Mouse (Mus musculus) splenic B cell, adult 2 months (primary cell): ENCODE data around the gene Rtn4rl2.
"Not testable (repeated sequence)": the region's sequence is repeated elsewhere in the genome, so short reads cannot be mapped to it uniquely, and the experiment has no call there.

Source experiments
- DNase-seq: peaks from one replicate; pipeline ENCODE4 v3.0.0-alpha.2; 2011; ENCODE audit warnings: low read depth, low spot score
- H3K27me3 ChIP-seq: 2 replicates; pipeline ENCODE4 v1.6.1; 2012; ENCODE audit warnings: mild to moderate bottlenecking, low read length, moderate library complexity, mixed read lengths; ENCODE audit not compliant: control insufficient read depth, poor library complexity, insufficient read depth, severe bottlenecking
- H3K36me3 ChIP-seq: 2 replicates; pipeline ENCODE4 v1.6.1; 2012; ENCODE audit warnings: mild to moderate bottlenecking, low read length, moderate library complexity, mixed read lengths; ENCODE audit not compliant: control insufficient read depth, poor library complexity, insufficient read depth, severe bottlenecking

The Rtn4rl2 gene

GRCm38 (mm10) chr2:84886234-84886731 lies at the start of gene Rtn4rl2:
Gene Rtn4rl2, minus strand, starts transcription at chr2:84886710.
- no peak for DNase-seq
- Histone ChIP-seq H3K27me3 (peaks cover 2% of the 10 kb centered on the region), H3K36me3 (no peaks in the 10 kb centered on the region)

- no peaks in the 10 kb centered on the region for H3K27me3 ChIP-seq
- DNase-seq, result no peak
- H3K36me3 ChIP-seq, result no peaks in the 10 kb centered on the region
These were observed 48.6 kb upstream of the Rtn4rl2 start for GRCm38 (mm10) chr2:84935065-84935464.

- Histone ChIP-seq H3K36me3 (no peaks in the 10 kb centered on the region), H3K27me3 (no peaks in the 10 kb centered on the region)
- no peak for DNase-seq
These were observed 48.1 kb upstream of the Rtn4rl2 start for GRCm38 (mm10) chr2:84934649-84935007.

GRCm38 (mm10) chr2:84933992-84934648 lies 47.6 kb upstream of the Rtn4rl2 start:
- Histone ChIP-seq H3K36me3 (no peaks in the 10 kb centered on the region), H3K27me3 (no peaks in the 10 kb centered on the region)
- DNase-seq, result no peak

- DNase-seq, result peak; percentile 49
- no peaks in the 10 kb centered on the region for H3K36me3 ChIP-seq
- no peaks in the 10 kb centered on the region for H3K27me3 ChIP-seq
These were observed 43.7 kb upstream of the Rtn4rl2 start for GRCm38 (mm10) chr2:84930186-84930585.

- Histone ChIP-seq H3K27me3 (no peaks in the 10 kb centered on the region), H3K36me3 (no peaks in the 10 kb centered on the region)
- no peak for DNase-seq
These were observed 33.1 kb upstream of the Rtn4rl2 start for GRCm38 (mm10) chr2:84919601-84920108.

GRCm38 (mm10) chr2:84918188-84918587 lies 31.7 kb upstream of the Rtn4rl2 start:
- Histone ChIP-seq H3K27me3 (no peaks in the 10 kb centered on the region), H3K36me3 (no peaks in the 10 kb centered on the region)
- DNase-seq, result no peak

GRCm38 (mm10) chr2:84916548-84917320 lies 30.2 kb upstream of the Rtn4rl2 start:
- Histone ChIP-seq H3K36me3 (no peaks in the 10 kb centered on the region), H3K27me3 (no peaks in the 10 kb centered on the region)
- DNase-seq, result no peak

- Histone ChIP-seq H3K36me3 (no peaks in the 10 kb centered on the region), H3K27me3 (no peaks in the 10 kb centered on the region)
- DNase-seq, result no peak
These were observed 28.8 kb upstream of the Rtn4rl2 start for GRCm38 (mm10) chr2:84915330-84915729.

GRCm38 (mm10) chr2:84913881-84914280 lies 27.4 kb upstream of the Rtn4rl2 start:
- no peaks in the 10 kb centered on the region for H3K27me3 ChIP-seq
- no peaks in the 10 kb centered on the region for H3K36me3 ChIP-seq
- DNase-seq, result no peak

- Histone ChIP-seq H3K27me3 (no peaks in the 10 kb centered on the region), H3K36me3 (no peaks in the 10 kb centered on the region)
- DNase-seq, result no peak
These were observed 26.2 kb upstream of the Rtn4rl2 start for GRCm38 (mm10) chr2:84912722-84913121.

- not testable (repeated sequence) for DNase-seq, H3K27me3 ChIP-seq, H3K36me3 ChIP-seq
These were observed 10.2 kb upstream of the Rtn4rl2 start for GRCm38 (mm10) chr2:84896686-84897085.

GRCm38 (mm10) chr2:84895495-84896198 lies 9.1 kb upstream of the Rtn4rl2 start:
- H3K27me3 ChIP-seq, result no peaks in the 10 kb centered on the region
- no peak for DNase-seq
- no peaks in the 10 kb centered on the region for H3K36me3 ChIP-seq

- H3K27me3 ChIP-seq, result no peaks in the 10 kb centered on the region
- no peaks in the 10 kb centered on the region for H3K36me3 ChIP-seq
- DNase-seq, result no peak
These were observed 6.8 kb upstream of the Rtn4rl2 start for GRCm38 (mm10) chr2:84893359-84893758.

GRCm38 (mm10) chr2:84890045-84890340 lies 3.5 kb upstream of the Rtn4rl2 start:
- H3K36me3 ChIP-seq, result no peaks in the 10 kb centered on the region
- peak; percentile 83 for DNase-seq
- peaks cover 2% of the 10 kb centered on the region for H3K27me3 ChIP-seq
